In genomic region chr19:38844817-38845216, GRCm38 (mm10) we compare ENCODE assay signal across 18 mouse cellular contexts.
A peak's percentile ranks its signal among the peaks of the same experiment; 100 is the strongest.
DNase-seq lines count a peak whose midpoint lies in the region; ATAC-seq lines count a peak whose summit lies in the region.
"Had no signal": no experiment of that assay in that cellular context is flagged by ENCODE, and none has a peak within 500 bp of the region (broad histone marks: within the 10 kb centered on the region; RNA-seq: fewer than 3 reads in every experiment).

No protein-coding gene starts in this region.

- ATAC-seq in frontal cortex, adult (ENCODE audit: low TSS enrichment), result peak; percentile 88
- ATAC-seq: forebrain, embryonic 13.5 days; forebrain, embryonic 15.5 days; forebrain, postnatal 0 days had no signal

- no peak for DNase-seq in frontal cortex, postnatal 10 days (ENCODE audit: low spot score in 2 of 2)
- peak; percentile 9 for DNase-seq in right cerebral cortex, adult 18-20 months
- no peak for DNase-seq in right cerebral cortex, postnatal 10 days (ENCODE audit: low spot score in 2 of 2)
- peak; percentile 48 for DNase-seq in brain, adult 2 months (ENCODE audit: low read depth, low spot score)
- peak; percentile 19 for DNase-seq in telencephalon, adult 2 months (ENCODE audit: low read depth, low spot score)
- DNase-seq in testis, postnatal 10 days (ENCODE audit: low spot score), result no peak
- DNase-seq: adrenal gland, adult 2 months; adrenal gland, postnatal 10 days; adrenal gland, postnatal 25 days; cerebellum, adult 11-12 months; cerebellum, adult 2 months; cerebellum, adult 9-10 months; cerebellum, postnatal 10 days; cerebellum, postnatal 25 days; forebrain, postnatal 0 days had no signal

Comparison
In these comparisons a context has a peak if more than half of its experiments do, and no peak if none do; other contexts are left out.
1. DNase-seq: peak in right cerebral cortex, adult 18-20 months (single experiment), brain, adult 2 months (single experiment) and telencephalon, adult 2 months (single experiment); none in frontal cortex, postnatal 10 days (0 of 2), right cerebral cortex, postnatal 10 days (0 of 2) and testis, postnatal 10 days (single experiment).